Mouse (Mus musculus): ENCODE data around the gene Vmn2r73. TPM values are rescaled to one million over a fixed set of nuclear protein-coding genes. Genes with fewer than 3 reads are reported as not detected.
"Not testable (repeated sequence)": the region's sequence is repeated elsewhere in the genome, so short reads cannot be mapped to it uniquely, and the experiment has no call there.

Vmn2r73 gene
- total RNA-seq (2021): not detected
- long read RNA-seq, experiment 1: 0 reads
- long read RNA-seq, experiment 2: 0 reads

DNA sequence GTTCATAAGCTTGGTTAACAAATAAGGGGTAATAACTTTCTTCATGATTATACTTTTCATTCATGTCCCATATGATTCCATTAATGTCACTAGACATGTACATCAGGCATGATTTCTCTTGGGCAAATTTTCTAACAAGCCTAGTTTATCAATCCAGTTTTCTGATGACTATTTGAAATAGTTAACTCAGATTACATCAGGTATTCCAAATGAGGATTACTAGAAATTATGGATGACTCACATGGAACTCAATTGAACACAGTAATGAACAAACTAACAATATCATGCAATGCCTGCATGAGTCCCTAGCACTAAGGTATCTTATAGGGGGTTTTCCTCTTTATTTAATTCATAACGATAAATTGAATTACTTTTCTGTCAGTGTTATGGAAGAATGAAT, at the start of gene Vmn2r73:
Gene Vmn2r73 (minus strand): TSS at position 101 of the 400 bp plus-strand sequence.
- intact Hi-C loops (cut with DNase I; ENCODE audit: low total_unique reads): no loop called here
- DNase-seq: no peak

DNA sequence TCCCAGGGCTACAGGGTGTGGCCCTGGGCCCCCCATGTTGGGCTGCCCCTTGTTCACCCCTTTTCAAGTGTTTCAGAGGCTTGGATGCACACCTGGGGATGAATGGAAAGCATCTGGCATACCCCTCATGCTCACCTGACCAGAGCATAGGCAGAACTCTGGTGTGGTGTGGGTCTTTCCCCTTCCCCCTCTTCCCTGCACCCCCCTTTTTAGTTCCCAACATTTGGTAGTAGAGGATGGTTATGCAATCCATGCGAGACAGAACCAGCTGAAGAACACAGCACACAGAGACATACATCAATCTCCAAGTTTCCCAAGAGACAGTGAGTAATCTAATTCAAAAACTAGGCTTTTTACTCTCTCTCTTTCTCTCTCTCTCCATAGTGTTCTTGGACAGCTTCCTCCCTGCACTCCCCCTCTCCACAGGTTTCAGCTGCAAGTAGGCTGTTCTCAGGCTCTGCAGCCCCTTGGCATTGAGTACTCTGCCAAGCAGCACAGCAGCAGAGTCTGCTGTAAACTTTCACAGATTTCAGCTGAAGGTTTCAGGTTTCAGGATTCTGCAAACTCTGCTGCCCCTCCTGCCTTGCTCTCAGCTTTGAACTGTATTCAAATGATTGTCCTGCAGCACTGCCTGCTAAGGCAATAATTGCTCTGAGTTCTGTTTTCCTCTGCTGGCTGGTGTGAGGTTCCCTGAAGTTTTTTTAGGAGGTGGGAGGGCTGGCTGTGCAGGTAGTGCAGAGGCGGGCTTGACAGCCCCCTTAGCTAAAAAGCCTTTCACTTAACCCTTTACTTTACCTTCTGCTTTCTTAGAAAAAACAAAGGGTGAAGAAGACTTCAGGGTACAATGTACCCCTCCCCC, 35.7 kb downstream of the Vmn2r73 start:
- DNase-seq: no peak
- intact Hi-C loops (cut with DNase I; ENCODE audit: low total_unique reads): no loop called here

DNA sequence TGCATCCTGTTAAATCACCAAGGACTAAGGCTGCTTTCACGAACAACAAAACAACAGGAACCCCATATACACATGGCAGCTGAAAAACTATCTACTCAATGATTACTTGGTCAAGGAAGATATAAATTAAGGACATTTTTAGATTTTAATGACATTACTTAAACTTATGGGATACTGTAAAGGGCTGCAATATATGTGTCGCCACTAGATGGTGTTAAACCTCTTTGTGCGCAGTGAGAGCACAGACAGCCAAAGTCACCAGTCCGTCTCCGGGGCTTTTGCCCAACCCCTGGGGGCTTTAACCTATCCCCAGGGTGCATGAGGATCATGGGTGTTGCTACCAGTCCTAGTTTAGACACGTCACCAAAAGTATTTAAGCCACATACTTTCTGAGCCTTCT, 58.0 kb downstream of the Vmn2r73 start:
- intact Hi-C loops (cut with DNase I; ENCODE audit: low total_unique reads); DNase-seq: not testable (repeated sequence)

Other genes with a start within 250 kb of the Vmn2r73 start
- gene Vmn2r72, start 121.2 kb downstream of the Vmn2r73 start, total RNA-seq (2021): not detected
- gene Vmn2r74, start 85.4 kb upstream of the Vmn2r73 start, total RNA-seq (2021): not detected

All from gastrocnemius, postnatal 14 days (tissue).